Mouse (Mus musculus) hematopoietic stem cell, adult 5-6 weeks (primary cell): Measurements from ENCODE around the gene Defa33. TPM values are rescaled to one million over a fixed set of nuclear protein-coding genes. Genes with fewer than 3 reads are reported as not detected.
"Not testable (repeated sequence)": the region's sequence is repeated elsewhere in the genome, so short reads cannot be mapped to it uniquely, and the experiment has no call there.

ENCODE experiments used
- ATAC-seq, 2 experiments: fragments of 125-278 bp in 1 of 2; replicated peaks in 1 of 2; 2 replicates each; pipeline ENCODE4 v1.8.0; 2016 to 2017; ENCODE audit warnings: inconsistent platforms in 2 of 2, mild to moderate bottlenecking in 2 of 2, moderate number of reproducible peaks in 2 of 2, low read depth in 1 of 2, moderate TSS enrichment in 1 of 2; ENCODE audit not compliant: low FRiP score in 2 of 2, poor library complexity in 2 of 2, severe bottlenecking in 2 of 2, insufficient read depth in 1 of 2, low TSS enrichment in 1 of 2
- total RNA-seq: library from RNA; stranded (forward); fragments of 172-1452, 232-1000 nt; gene quantifications from 2 replicates; pipeline ENCODE4 v1.2.3, GENCODE M21; 2017

The Defa33 gene
- total RNA-seq: not detected in 2 replicates

DNA sequence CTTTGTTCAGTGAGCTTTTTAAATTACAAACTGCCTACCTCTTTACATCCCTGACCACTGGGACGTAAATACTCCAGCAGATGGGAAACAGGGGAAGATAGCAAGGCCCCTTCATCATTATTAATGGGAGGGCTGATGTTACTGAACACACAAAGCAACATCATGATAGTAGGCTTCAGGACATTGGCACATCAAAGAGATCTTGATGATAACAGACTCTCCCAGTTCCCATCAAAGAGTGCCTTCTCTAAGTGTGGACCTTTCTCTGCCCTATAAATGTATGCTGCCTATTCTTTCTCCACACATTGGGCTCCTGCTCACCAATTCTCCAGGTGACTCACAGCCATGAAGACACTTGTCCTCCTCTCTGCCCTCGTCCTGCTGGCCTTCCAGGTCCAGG, at the start of gene Defa33:
Defa33 (plus strand) TSS at position 301 of the 400 bp plus-strand sequence.
- not testable (repeated sequence) for ATAC-seq

DNA sequence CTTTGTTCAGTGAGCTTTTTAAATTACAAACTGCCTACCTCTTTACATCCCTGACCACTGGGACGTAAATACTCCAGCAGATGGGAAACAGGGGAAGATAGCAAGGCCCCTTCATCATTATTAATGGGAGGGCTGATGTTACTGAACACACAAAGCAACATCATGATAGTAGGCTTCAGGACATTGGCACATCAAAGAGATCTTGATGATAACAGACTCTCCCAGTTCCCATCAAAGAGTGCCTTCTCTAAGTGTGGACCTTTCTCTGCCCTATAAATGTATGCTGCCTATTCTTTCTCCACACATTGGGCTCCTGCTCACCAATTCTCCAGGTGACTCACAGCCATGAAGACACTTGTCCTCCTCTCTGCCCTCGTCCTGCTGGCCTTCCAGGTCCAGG, 13.4 kb upstream of the Defa33 start, which contains the start of gene Defa2:
Defa2 (plus strand) TSS at position 301 of the 400 bp plus-strand sequence.
- not testable (repeated sequence) for ATAC-seq

DNA sequence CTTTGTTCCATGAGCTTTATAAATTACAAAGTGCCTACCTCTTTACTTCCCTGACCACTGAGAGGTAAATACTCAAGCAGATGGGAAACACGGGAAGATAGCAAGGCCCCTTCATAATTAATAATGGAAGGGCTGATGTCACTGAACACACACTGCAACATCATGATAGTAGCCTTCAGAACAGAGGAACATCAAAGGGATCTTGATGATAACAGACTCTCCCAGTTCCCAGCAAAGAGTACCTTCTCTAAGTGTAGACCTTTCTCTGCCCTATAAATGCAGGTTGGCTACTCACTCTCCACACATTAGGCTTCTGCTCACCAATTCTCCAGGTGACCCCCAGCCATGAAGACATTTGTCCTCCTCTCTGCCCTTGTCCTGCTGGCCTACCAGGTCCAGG, 35.5 kb downstream of the Defa33 start, which contains the start of gene Defa36:
Defa36 (plus strand) TSS at position 301 of the 400 bp plus-strand sequence.
- ATAC-seq: not testable (repeated sequence)

Other genes with a start within 250 kb of the Defa33 start
- not detected in 2 replicates for gene Defa22, start 229.5 kb upstream of the Defa33 start, total RNA-seq
- gene Defa31, start 200.2 kb upstream of the Defa33 start, total RNA-seq: not detected in 2 replicates
- not detected in 2 replicates for gene Gm15293, start 190.2 kb upstream of the Defa33 start, total RNA-seq
- gene Gm15292, start 142.1 kb upstream of the Defa33 start, total RNA-seq: not detected in 2 replicates
- gene Defa27, start 76.3 kb upstream of the Defa33 start, total RNA-seq: not detected in 2 replicates
- not detected in 2 replicates for gene Defa29, start 64.8 kb upstream of the Defa33 start, total RNA-seq
- not detected in 2 replicates for gene Defa2, start 13.3 kb upstream of the Defa33 start, total RNA-seq
- gene Defa36, start 35.6 kb downstream of the Defa33 start, total RNA-seq: not detected in 2 replicates
- not detected in 2 replicates for gene Gm7849, start 64.7 kb downstream of the Defa33 start, total RNA-seq
- not detected in 2 replicates for gene Defa20, start 117.4 kb downstream of the Defa33 start, total RNA-seq
- gene Defa32, start 137.2 kb downstream of the Defa33 start, total RNA-seq: not detected in 2 replicates
- not detected in 2 replicates for gene Defa37, start 173.6 kb downstream of the Defa33 start, total RNA-seq
- not detected in 2 replicates for gene Defa28, start 191.2 kb downstream of the Defa33 start, total RNA-seq
- gene Gm7861, start 202.7 kb downstream of the Defa33 start, total RNA-seq: not detected in 2 replicates
- gene Defa26, start 226.4 kb downstream of the Defa33 start, total RNA-seq: not detected in 2 replicates